Mouse (Mus musculus) limb, embryonic 11.5 days (tissue): ENCODE measurements around the gene Ifit3. TPM values are rescaled to one million over a fixed set of nuclear protein-coding genes. Genes with fewer than 3 reads are reported as not detected.
A peak's percentile ranks its signal among the peaks of the same experiment; 100 is the strongest.
"Not testable (repeated sequence)": the region's sequence is repeated elsewhere in the genome, so short reads cannot be mapped to it uniquely, and the experiment has no call there.

Experiments used
- ATAC-seq: fragments of 200-750 bp; cut with Nextera tagmentation; 2 replicates; pipeline ENCODE4 v1.8.0; 2017; ENCODE audit warnings: low read depth; ENCODE audit not compliant: insufficient number of reproducible peaks, low FRiP score, low TSS enrichment
- DNase-seq: peaks from one replicate; pipeline ENCODE4 v3.0.0-alpha.2; 2015; ENCODE audit warnings: low spot score
- H3K27ac ChIP-seq: fragments of 300-500 bp; sonication (generic); replicated peaks from 2 replicates; pipeline ENCODE4 v1.5.1; 2014; ENCODE audit warnings: low read depth, mild to moderate bottlenecking, low read length
- H3K27me3 ChIP-seq: fragments of 300-500 bp; sonication (generic); 2 replicates; pipeline ENCODE4 v1.6.1; 2014; ENCODE audit warnings: mild to moderate bottlenecking, low read length, mixed read lengths; ENCODE audit not compliant: control insufficient read depth, insufficient read depth
- H3K36me3 ChIP-seq: fragments of 300-500 bp; sonication (generic); 2 replicates; pipeline ENCODE4 v1.6.1; 2014; ENCODE audit warnings: mild to moderate bottlenecking, low read length, moderate library complexity, mixed read lengths; ENCODE audit not compliant: control insufficient read depth, insufficient read depth
- H3K4me1 ChIP-seq: fragments of 300-500 bp; sonication (generic); 2 replicates; pipeline ENCODE4 v1.6.1; 2014; ENCODE audit warnings: low read length, mixed read lengths; ENCODE audit not compliant: control insufficient read depth, insufficient read depth
- H3K4me2 ChIP-seq: fragments of 300-500 bp; sonication (generic); 2 replicates; pipeline ENCODE4 v1.6.1; 2014; ENCODE audit warnings: low read depth, mild to moderate bottlenecking, moderate library complexity; ENCODE audit not compliant: severe bottlenecking
- H3K4me3 ChIP-seq: fragments of 300-500 bp; sonication (generic); 2 replicates; pipeline ENCODE4 v1.5.1; 2014; ENCODE audit warnings: low read depth, low read length
- H3K9ac ChIP-seq: fragments of 300-500 bp; sonication (generic); 2 replicates; pipeline ENCODE4 v1.6.1; 2014; ENCODE audit warnings: mild to moderate bottlenecking, low read length
- H3K9me3 ChIP-seq: fragments of 300-500 bp; sonication (generic); 2 replicates; pipeline ENCODE4 v1.6.1; 2016; ENCODE audit warnings: low read length; ENCODE audit not compliant: control insufficient read depth
- WGBS: fragments of 180-500 bp; shearing (Covaris S2); extraction: QIAGEN DNeasy Blood & Tissue Kit; methylation state at CpG from one replicate; pipeline ENCODE4 v1.1.7; 2014; 5-methylcytosine and 5-hydroxymethylcytosine counted together
- polyA plus RNA-seq: library from polyadenylated mRNA; unstranded; fragments of >200 nt; fragmentation: Nextera tagmentation; extraction: Ambion mirVana; gene quantifications from 2 replicates; pipeline ENCODE4 v1.2.1, GENCODE M21; 2014

Gene Ifit3
- 0.40 and 1.3 TPM in 2 replicates for polyA plus RNA-seq

GRCm38 (mm10) chr19:34583126-34583766 is at the start of gene Ifit3:
TSS of gene Ifit3 (plus strand) at chr19:34583531.
- not testable (repeated sequence) for H3K9ac ChIP-seq, H3K4me1 ChIP-seq, H3K9me3 ChIP-seq, DNase-seq, H3K4me3 ChIP-seq, H3K36me3 ChIP-seq, H3K27ac ChIP-seq, H3K4me2 ChIP-seq, ATAC-seq, H3K27me3 ChIP-seq
- 64% methylated on average over 2 of the region's 2 CpGs for WGBS

DNA sequence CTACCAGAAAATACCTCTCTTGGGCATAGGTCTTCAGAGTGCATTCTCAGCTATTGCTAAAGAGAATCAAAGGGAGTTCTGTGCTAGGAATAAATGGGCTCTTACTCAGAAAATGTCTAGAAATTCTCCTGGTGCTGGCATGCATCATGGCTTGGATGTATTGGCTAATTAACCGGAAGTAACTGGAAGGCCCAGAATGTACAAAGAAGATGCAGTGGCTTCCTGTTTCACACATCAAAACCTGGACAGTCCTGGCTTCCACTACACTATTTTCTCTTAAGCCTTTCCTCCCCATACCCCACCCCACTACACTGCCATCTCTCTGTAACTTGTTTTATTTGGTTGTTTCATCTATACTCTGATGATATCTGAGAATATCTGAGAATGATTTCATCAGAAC is 43.9 kb upstream of the Ifit3 start:
- WGBS, result 78% methylated on average over 1 of the region's 1 CpGs
- H3K9ac ChIP-seq, result no peak overlapping the region
- H3K9me3 ChIP-seq, result no peaks in the 10 kb centered on the region
- H3K4me2 ChIP-seq, result no peak overlapping the region
- ATAC-seq (no peak), DNase-seq (no peak)
- H3K27me3 ChIP-seq, result no peaks in the 10 kb centered on the region
- H3K27ac ChIP-seq, result no peak overlapping the region
- no peaks in the 10 kb centered on the region for H3K36me3 ChIP-seq
- no peak overlapping the region for H3K4me3 ChIP-seq
- H3K4me1 ChIP-seq, result no peaks in the 10 kb centered on the region

DNA sequence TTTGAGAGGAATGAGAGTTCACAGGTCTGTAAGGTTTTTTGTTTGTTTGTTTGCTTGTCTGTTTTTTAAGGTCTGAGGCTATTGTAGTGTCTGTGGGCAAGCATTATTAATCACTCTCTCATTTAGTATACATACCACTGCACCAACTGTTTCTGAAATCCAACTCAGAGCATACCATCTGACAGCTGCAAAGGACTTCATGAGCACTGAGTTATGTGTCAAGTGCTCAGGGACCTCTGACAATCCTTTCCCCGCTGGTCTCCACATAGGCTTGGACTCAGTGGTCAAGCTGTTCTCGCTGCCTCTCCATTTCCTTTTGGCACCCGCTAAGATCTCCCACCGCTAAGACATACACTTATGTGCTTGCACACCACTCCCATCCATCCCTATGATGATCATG is 37.1 kb upstream of the Ifit3 start:
- Histone ChIP-seq H3K9me3 (no peaks in the 10 kb centered on the region), H3K36me3 (no peaks in the 10 kb centered on the region), H3K4me1 (no peaks in the 10 kb centered on the region), H3K4me2 (no peak overlapping the region), H3K27ac (no peak overlapping the region), H3K27me3 (no peaks in the 10 kb centered on the region), H3K9ac (no peak overlapping the region), H3K4me3 (no peak overlapping the region)
- no peak for ATAC-seq
- 87% methylated on average over 4 of the region's 4 CpGs for WGBS
- no peak for DNase-seq

GRCm38 (mm10) chr19:34547976-34548375 is 35.4 kb upstream of the Ifit3 start:
- Histone ChIP-seq H3K27ac (no peak overlapping the region), H3K4me2 (no peak overlapping the region), H3K4me1 (no peaks in the 10 kb centered on the region; the same call in 1 of the 2 replicates), H3K9ac (no peak overlapping the region), H3K36me3 (no peaks in the 10 kb centered on the region), H3K9me3 (no peaks in the 10 kb centered on the region), H3K27me3 (no peaks in the 10 kb centered on the region), H3K4me3 (no peak overlapping the region)
- 26% methylated on average over 7 of the region's 7 CpGs for WGBS
- peak; percentile 83 for DNase-seq
- no peak for ATAC-seq

DNA sequence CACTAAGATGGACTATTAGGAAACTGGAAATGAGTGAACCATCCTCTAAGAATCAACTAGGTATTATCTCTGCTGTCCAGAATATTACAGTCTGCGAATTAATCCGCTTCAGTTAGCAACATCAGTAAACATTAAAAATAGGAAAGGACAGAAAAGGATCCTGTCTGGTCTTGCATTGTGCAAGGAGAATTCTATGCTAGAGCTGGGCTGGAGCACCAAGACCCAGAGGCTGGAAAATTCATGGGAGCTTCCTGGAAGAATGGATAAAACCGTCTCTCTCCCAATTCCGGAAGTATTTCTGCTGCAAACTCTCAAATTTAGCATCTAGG is 33.2 kb upstream of the Ifit3 start:
- 37% methylated on average over 4 of the region's 4 CpGs for WGBS
- H3K9ac ChIP-seq, result peak overlapping the region; percentile 35; the same call in 1 of the 2 replicates

GRCm38 (mm10) chr19:34550534-34551223 is 32.7 kb upstream of the Ifit3 start, which contains the start of gene Ifit2:
TSS of gene Ifit2 (plus strand) at chr19:34550694.
- peak; percentile 80 for DNase-seq
- Histone ChIP-seq H3K4me3 (peak within 1 kb of the TSS; percentile 38), H3K9me3 (no peaks in the 10 kb centered on the region), H3K4me1 (peaks cover 3% of the 10 kb centered on the region; the same call in 1 of the 2 replicates), H3K36me3 (no peaks in the 10 kb centered on the region), H3K9ac (peak within 1 kb of the TSS; percentile 35), H3K27me3 (no peaks in the 10 kb centered on the region), H3K4me2 (peak within 1 kb of the TSS; percentile 52), H3K27ac (no peak within 1 kb of the TSS)
- ATAC-seq, result peak; percentile 79
- 2% methylated on average over 22 of the region's 22 CpGs for WGBS

More for the DNA sequence above, 33.2 kb upstream of the Ifit3 start:
- Histone ChIP-seq H3K4me2 (peak overlapping the region; percentile 52), H3K4me1 (peaks cover 3% of the 10 kb centered on the region; the same call in 1 of the 2 replicates), H3K9me3 (no peaks in the 10 kb centered on the region), H3K27ac (no peak overlapping the region), H3K27me3 (no peaks in the 10 kb centered on the region), H3K4me3 (peak overlapping the region; percentile 38), H3K36me3 (no peaks in the 10 kb centered on the region)
- ATAC-seq (no peak), DNase-seq (no peak)

DNA sequence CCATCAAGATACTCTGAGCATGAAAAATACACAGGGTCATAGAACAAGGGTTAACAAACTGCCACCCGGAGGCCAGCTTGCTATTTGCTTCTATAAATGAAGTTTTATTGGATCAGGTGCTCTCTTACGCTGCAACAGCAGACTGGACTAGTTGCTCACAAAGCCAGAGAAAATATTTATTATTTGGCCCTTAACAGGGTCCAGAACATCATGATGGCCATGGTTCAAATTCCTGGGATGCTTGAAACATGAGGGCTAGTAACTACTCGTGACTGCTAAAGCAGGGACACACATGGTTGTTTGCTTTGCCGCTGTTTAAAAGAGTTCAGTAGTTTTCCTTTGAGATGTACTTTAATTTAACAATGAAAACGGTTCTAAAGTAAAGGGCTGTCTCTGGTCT is 31.4 kb upstream of the Ifit3 start:
- no peak for ATAC-seq
- 58% methylated on average over 5 of the region's 5 CpGs for WGBS
- Histone ChIP-seq H3K4me1 (peaks cover 3% of the 10 kb centered on the region; the same call in 1 of the 2 replicates), H3K27ac (no peak overlapping the region), H3K27me3 (no peaks in the 10 kb centered on the region), H3K4me2 (no peak overlapping the region), H3K9ac (no peak overlapping the region), H3K4me3 (no peak overlapping the region), H3K9me3 (no peaks in the 10 kb centered on the region), H3K36me3 (no peaks in the 10 kb centered on the region)
- no peak for DNase-seq

- DNase-seq, result no peak
- WGBS, result 75% methylated on average over 6 of the region's 6 CpGs
- no peak overlapping the region for H3K4me2 ChIP-seq
- H3K4me1 ChIP-seq, result peaks cover 3% of the 10 kb centered on the region; the same call in 1 of the 2 replicates
- no peak overlapping the region for H3K27ac ChIP-seq
- H3K36me3 ChIP-seq, result no peaks in the 10 kb centered on the region
- H3K9me3 ChIP-seq, result no peaks in the 10 kb centered on the region
- no peaks in the 10 kb centered on the region for H3K27me3 ChIP-seq
- H3K4me3 ChIP-seq, result no peak overlapping the region
- no peak for ATAC-seq
- no peak overlapping the region for H3K9ac ChIP-seq
These were observed 30.3 kb upstream of the Ifit3 start for GRCm38 (mm10) chr19:34553021-34553420.
